Mouse (Mus musculus): ENCODE measurements at regions not wholly inside any gene's neighbourhood (a gene's known extent, or its start where the extent isn't known, plus 50 kb on each side); places are given as distances from the start of the nearest gene placed in this dataset.

- Histone ChIP-seq H3K9me3 (ENCODE audit: low read length) (no peaks in the 10 kb centered on the region), H3K9ac (replicated peaks; ENCODE audit: low read length, poor library complexity, severe bottlenecking) (no peak overlapping the region), H3K4me3 (ENCODE audit: low read depth, low read length) (no peak overlapping the region), H3K36me3 (ENCODE audit: insufficient read depth, low read length) (no peaks in the 10 kb centered on the region), H3K4me2 (ENCODE audit: low read depth, low read length, poor library complexity, severe bottlenecking) (no peak overlapping the region), H3K27ac (ENCODE audit: low read depth, low read length) (no peak overlapping the region), H3K4me1 (ENCODE audit: insufficient read depth, low read length) (no peaks in the 10 kb centered on the region), H3K27me3 (ENCODE audit: insufficient read depth, low read length) (no peaks in the 10 kb centered on the region)
- no peak for TF ChIP-seq CTCF (IDR thresholded peaks at IDR 0.05)
- WGBS, result 89% methylated on average over 1 of the region's 1 CpGs
- no peak for DNase-seq (ENCODE audit: low spot score)
- no peak for ATAC-seq (ENCODE audit: low FRiP score)
These were observed 89.8 kb upstream of the Ppp1r12a start for GRCm38 (mm10) chr10:108072211-108072610.

- Histone ChIP-seq H3K27ac (ENCODE audit: low read depth, low read length) (no peak overlapping the region), H3K4me2 (ENCODE audit: low read depth, low read length, poor library complexity, severe bottlenecking) (no peak overlapping the region), H3K9me3 (ENCODE audit: low read length) (no peaks in the 10 kb centered on the region), H3K4me1 (ENCODE audit: insufficient read depth, low read length) (no peaks in the 10 kb centered on the region), H3K27me3 (ENCODE audit: insufficient read depth, low read length) (no peaks in the 10 kb centered on the region), H3K9ac (replicated peaks; ENCODE audit: low read length, poor library complexity, severe bottlenecking) (no peak overlapping the region), H3K4me3 (ENCODE audit: low read depth, low read length) (no peak overlapping the region), H3K36me3 (ENCODE audit: insufficient read depth, low read length) (no peaks in the 10 kb centered on the region)
- ATAC-seq (ENCODE audit: low FRiP score), result no peak
- 84% methylated on average over 2 of the region's 2 CpGs for WGBS
- TF ChIP-seq CTCF (IDR thresholded peaks at IDR 0.05), result no peak
- no peak for DNase-seq (ENCODE audit: low spot score)
These were observed 90.6 kb upstream of the Ppp1r12a start for GRCm38 (mm10) chr10:108071424-108071823.

GRCm38 (mm10) chr10:108067723-108068122 is 94.3 kb upstream of the Ppp1r12a start:
- no peak overlapping the region for H3K4me3 ChIP-seq (ENCODE audit: low read depth, low read length)
- ATAC-seq (ENCODE audit: low FRiP score) (no peak), DNase-seq (ENCODE audit: low spot score) (no peak)
- no peaks in the 10 kb centered on the region for H3K36me3 ChIP-seq (ENCODE audit: insufficient read depth, low read length)
- no peaks in the 10 kb centered on the region for H3K27me3 ChIP-seq (ENCODE audit: insufficient read depth, low read length)
- WGBS, result 91% methylated on average over 10 of the region's 10 CpGs
- no peak overlapping the region for H3K4me2 ChIP-seq (ENCODE audit: low read depth, low read length, poor library complexity, severe bottlenecking)
- no peak overlapping the region for H3K27ac ChIP-seq (ENCODE audit: low read depth, low read length)
- no peaks in the 10 kb centered on the region for H3K9me3 ChIP-seq (ENCODE audit: low read length)
- no peak for TF ChIP-seq CTCF (IDR thresholded peaks at IDR 0.05)
- H3K9ac ChIP-seq (replicated peaks; ENCODE audit: low read length, poor library complexity, severe bottlenecking), result no peak overlapping the region
- no peaks in the 10 kb centered on the region for H3K4me1 ChIP-seq (ENCODE audit: insufficient read depth, low read length)

GRCm38 (mm10) chr10:108066241-108066640 is 95.8 kb upstream of the Ppp1r12a start:
- DNase-seq (ENCODE audit: low spot score) (no peak), ATAC-seq (ENCODE audit: low FRiP score) (no peak)
- H3K9ac ChIP-seq (replicated peaks; ENCODE audit: low read length, poor library complexity, severe bottlenecking), result no peak overlapping the region
- no peak overlapping the region for H3K27ac ChIP-seq (ENCODE audit: low read depth, low read length)
- H3K4me2 ChIP-seq (ENCODE audit: low read depth, low read length, poor library complexity, severe bottlenecking), result no peak overlapping the region
- TF ChIP-seq CTCF (IDR thresholded peaks at IDR 0.05), result no peak
- no peaks in the 10 kb centered on the region for H3K36me3 ChIP-seq (ENCODE audit: insufficient read depth, low read length)
- 81% methylated on average over 8 of the region's 8 CpGs for WGBS
- no peak overlapping the region for H3K4me3 ChIP-seq (ENCODE audit: low read depth, low read length)
- H3K4me1 ChIP-seq (ENCODE audit: insufficient read depth, low read length), result no peaks in the 10 kb centered on the region
- H3K27me3 ChIP-seq (ENCODE audit: insufficient read depth, low read length), result no peaks in the 10 kb centered on the region
- no peaks in the 10 kb centered on the region for H3K9me3 ChIP-seq (ENCODE audit: low read length)

GRCm38 (mm10) chr10:108061813-108062435 is 100.1 kb upstream of the Ppp1r12a start:
- Histone ChIP-seq H3K4me2 (ENCODE audit: low read depth, low read length, poor library complexity, severe bottlenecking) (no peak overlapping the region), H3K27ac (ENCODE audit: low read depth, low read length) (no peak overlapping the region), H3K9me3 (ENCODE audit: low read length) (no peaks in the 10 kb centered on the region), H3K27me3 (ENCODE audit: insufficient read depth, low read length) (no peaks in the 10 kb centered on the region), H3K4me3 (ENCODE audit: low read depth, low read length) (no peak overlapping the region), H3K9ac (replicated peaks; ENCODE audit: low read length, poor library complexity, severe bottlenecking) (no peak overlapping the region), H3K4me1 (ENCODE audit: insufficient read depth, low read length) (no peaks in the 10 kb centered on the region), H3K36me3 (ENCODE audit: insufficient read depth, low read length) (no peaks in the 10 kb centered on the region)
- ATAC-seq (ENCODE audit: low FRiP score) (peak; percentile 41; the same call in 1 of the 2 replicates), DNase-seq (ENCODE audit: low spot score) (peak; percentile 65)
- 52% methylated on average over 7 of the region's 7 CpGs for WGBS
- no peak for TF ChIP-seq CTCF (IDR thresholded peaks at IDR 0.05)

- 81% methylated on average over 3 of the region's 3 CpGs for WGBS
- Histone ChIP-seq H3K36me3 (ENCODE audit: insufficient read depth, low read length) (no peaks in the 10 kb centered on the region), H3K9ac (replicated peaks; ENCODE audit: low read length, poor library complexity, severe bottlenecking) (no peak overlapping the region), H3K9me3 (ENCODE audit: low read length) (no peaks in the 10 kb centered on the region), H3K27me3 (ENCODE audit: insufficient read depth, low read length) (no peaks in the 10 kb centered on the region), H3K4me2 (ENCODE audit: low read depth, low read length, poor library complexity, severe bottlenecking) (no peak overlapping the region), H3K4me3 (ENCODE audit: low read depth, low read length) (no peak overlapping the region), H3K27ac (ENCODE audit: low read depth, low read length) (no peak overlapping the region), H3K4me1 (ENCODE audit: insufficient read depth, low read length) (no peaks in the 10 kb centered on the region)
- DNase-seq (ENCODE audit: low spot score), result no peak
- no peak for ATAC-seq (ENCODE audit: low FRiP score)
- no peak for TF ChIP-seq CTCF (IDR thresholded peaks at IDR 0.05)
These were observed 101.4 kb upstream of the Ppp1r12a start for GRCm38 (mm10) chr10:108060554-108060953.
